Mouse (Mus musculus) ES-E14 (cell line): ENCODE data around the gene Ano9. TPM values are rescaled to one million over a fixed set of nuclear protein-coding genes. Genes with fewer than 3 reads are reported as not detected.
A peak's percentile ranks its signal among the peaks of the same experiment; 100 is the strongest.

Source experiments
- DNase-seq: peaks from one replicate; pipeline ENCODE4 v3.0.0-alpha.2; 2013; ENCODE audit warnings: low read depth, low spot score
- H3K27ac ChIP-seq: 2 replicates; pipeline ENCODE4 v1.5.1; 2012; ENCODE audit warnings: low read depth, mild to moderate bottlenecking, low read length, moderate library complexity, mixed read lengths; ENCODE audit not compliant: poor library complexity, insufficient read depth, severe bottlenecking
- H3K36me3 ChIP-seq: 2 replicates; pipeline ENCODE4 v1.6.1; 2012; ENCODE audit warnings: mild to moderate bottlenecking, low read length, moderate library complexity, mixed read lengths; ENCODE audit not compliant: control insufficient read depth, poor library complexity, insufficient read depth, severe bottlenecking
- H3K4me1 ChIP-seq, 2 experiments: fragments of 150-350 bp in 1 of 2; sonication (generic) in 1 of 2; 2 replicates each; pipeline ENCODE4 v1.6.1; 2012; ENCODE audit warnings: low read length in 2 of 2, mild to moderate bottlenecking in 1 of 2, mixed read lengths in 1 of 2; ENCODE audit not compliant: control insufficient read depth in 2 of 2, insufficient read depth in 2 of 2, poor library complexity in 1 of 2
- H3K4me3 ChIP-seq, 2 experiments: fragments of 150-350 bp in 1 of 2; sonication (generic) in 1 of 2; 2 replicates each; pipeline ENCODE4 v1.5.1; 2012; ENCODE audit warnings: low read length in 2 of 2, low read depth in 1 of 2, mild to moderate bottlenecking in 1 of 2, mixed read lengths in 1 of 2; ENCODE audit not compliant: insufficient read depth in 1 of 2, poor library complexity in 1 of 2, severe bottlenecking in 1 of 2
- H3K9ac ChIP-seq: 2 replicates; pipeline ENCODE4 v1.6.1; 2012; ENCODE audit warnings: low read depth, mild to moderate bottlenecking, low read length, mixed read lengths; ENCODE audit not compliant: poor library complexity, insufficient read depth, severe bottlenecking
- H3K9me3 ChIP-seq: fragments of 150-350 bp; sonication (generic); 2 replicates; pipeline ENCODE4 v1.6.1; 2012; ENCODE audit warnings: low read depth, mild to moderate bottlenecking, low read length; ENCODE audit not compliant: control insufficient read depth, insufficient read depth
- CHD2 ChIP-seq: IDR thresholded peaks from 2 replicates; pipeline ENCODE4 v1.6.1; 2014; ENCODE audit warnings: mild to moderate bottlenecking, low read depth, low read length, inconsistent platforms
- HCFC1 ChIP-seq: IDR thresholded peaks from 2 replicates; pipeline ENCODE4 v1.6.1; 2012; ENCODE audit warnings: low read length, inconsistent platforms, borderline replicate concordance; ENCODE audit not compliant: insufficient read depth
- MAFK ChIP-seq: IDR thresholded peaks from 2 replicates; pipeline ENCODE4 v1.6.1; 2014; ENCODE audit warnings: mild to moderate bottlenecking, low read depth, low read length, inconsistent platforms; ENCODE audit not compliant: insufficient read depth
- ZC3H11A ChIP-seq: IDR thresholded peaks from 2 replicates; pipeline ENCODE4 v1.6.1; 2012; ENCODE audit warnings: low read depth, mild to moderate bottlenecking, inconsistent platforms, low read length, borderline replicate concordance
- ZNF384 ChIP-seq: IDR thresholded peaks from 2 replicates; pipeline ENCODE4 v1.6.1; 2012; ENCODE audit warnings: low read depth, low read length, inconsistent platforms
- in situ Hi-C, 2 experiments: fragments of 600-800 bp; cut with MboI; formaldehyde crosslinking; loops; one replicate each; pipeline ENCODE4 v1.15.1; 2025; ENCODE audit warnings: low sequenced_read_pairs in 2 of 2, inconsistent platforms in 1 of 2; ENCODE audit not compliant: unreplicated experiment in 2 of 2
- total RNA-seq: library from RNA; depleted of rRNA; stranded (reverse); fragments of 300-350 nt; gene quantifications from 2 replicates; pipeline ENCODE4 v1.2.3, GENCODE M21; 2012; rRNA removed

The Ano9 gene
- total RNA-seq, 1 experiment = 26.4 TPM

DNA sequence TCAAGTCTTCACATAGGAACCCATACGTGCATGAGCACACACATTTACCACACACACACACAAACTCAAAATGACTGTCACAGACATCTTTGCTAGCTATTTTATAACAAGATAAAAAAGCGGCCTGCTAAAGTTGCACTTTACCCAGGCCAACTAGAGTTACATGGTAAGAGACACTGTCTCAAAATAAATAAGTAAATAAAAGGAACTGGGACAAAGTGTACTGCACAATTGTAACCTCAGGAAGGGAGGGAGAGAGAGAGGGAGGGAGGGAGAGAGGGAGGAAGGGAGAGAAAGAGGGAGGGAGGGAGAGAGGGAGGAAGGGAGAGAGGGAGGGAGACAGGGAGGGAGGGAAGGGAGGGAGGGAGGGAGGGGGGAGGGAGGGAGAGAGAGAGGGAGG is 65.2 kb downstream of the Ano9 start:
- Histone ChIP-seq H3K27ac (no peak overlapping the region), H3K4me1 (peaks cover 5 to 15% of the 10 kb centered on the region in 2 experiments), H3K4me3 (no peak overlapping the region), H3K9ac (no peak overlapping the region), H3K36me3 (no peaks in the 10 kb centered on the region), H3K9me3 (no peaks in the 10 kb centered on the region)
- TF ChIP-seq ZNF384 = no peak
- no peak for TF ChIP-seq CHD2
- no peak for TF ChIP-seq HCFC1
- no peak for TF ChIP-seq ZC3H11A
- TF ChIP-seq MAFK = no peak
- no peak for DNase-seq
- in situ Hi-C loops = loop anchor here (5.0 to 25.0 kb wide), 2 partner anchors 210 to 215 kb away; partner anchors contain the start of genes Odf3 (in 1 of the 2), Scgb1c1 (in 1 of the 2) and Urah (in 1 of the 2)

DNA sequence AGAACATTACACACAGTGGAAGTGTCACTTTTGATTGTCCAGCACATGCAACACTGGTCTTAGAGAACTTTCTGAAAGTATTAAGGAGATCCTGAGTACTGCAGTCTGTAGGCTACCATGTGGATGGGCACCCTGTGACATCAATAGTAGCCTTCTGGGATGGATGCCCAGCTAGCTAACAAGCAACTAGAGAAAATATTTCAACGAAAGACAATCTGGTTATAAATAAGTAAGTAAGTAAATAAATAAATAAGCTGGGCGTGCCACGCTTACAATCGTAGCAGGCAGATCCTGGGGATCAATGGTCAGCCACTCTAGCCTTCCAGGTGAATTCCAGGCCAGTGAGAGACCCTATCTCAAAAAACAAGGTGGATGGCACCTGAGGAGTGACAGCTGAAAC is 65.6 kb downstream of the Ano9 start:
- no peak for TF ChIP-seq ZNF384
- H3K27ac ChIP-seq = no peak overlapping the region
- no peaks in the 10 kb centered on the region for H3K36me3 ChIP-seq
- in situ Hi-C loops = loop anchor here (5.0 to 25.0 kb wide), 2 partner anchors 210 to 215 kb away; partner anchors contain the start of genes Odf3 (in 1 of the 2), Scgb1c1 (in 1 of the 2) and Urah (in 1 of the 2)
- peak overlapping the region in 1 of 2 experiments; percentile 95; a peak in 1 of 4 replicates for H3K4me3 ChIP-seq
- H3K9ac ChIP-seq = no peak overlapping the region
- H3K4me1 ChIP-seq = peaks cover 5 to 16% of the 10 kb centered on the region in 2 experiments; a peak in 3 of 4 replicates
- no peak for DNase-seq
- H3K9me3 ChIP-seq = no peaks in the 10 kb centered on the region

Other genes starting within 250 kb of the Ano9 start
- gene Psmd13, start 235.8 kb downstream of the Ano9 start, total RNA-seq = 164 and 199 TPM in 2 replicates
- gene Sirt3, start 235.5 kb downstream of the Ano9 start, total RNA-seq = 18.2 and 26.3 TPM in 2 replicates
- not detected in 2 replicates for gene Cox8b, start 217.4 kb downstream of the Ano9 start, total RNA-seq
- gene Nlrp6, start 196.9 kb downstream of the Ano9 start, total RNA-seq = 0.27 and 0.74 TPM in 2 replicates
- gene Pgghg, start 176.4 kb downstream of the Ano9 start, total RNA-seq = 10.0 and 12.5 TPM in 2 replicates
- gene Ifitm5, start 167.5 kb downstream of the Ano9 start, total RNA-seq = 7.7 and 18.6 TPM in 2 replicates
- not detected in 2 replicates for gene Gm45717, start 161.9 kb downstream of the Ano9 start, total RNA-seq
- gene Ifitm2, start 161.8 kb downstream of the Ano9 start, total RNA-seq = 679 and 1,158 TPM in 2 replicates
- gene Ifitm1, start 150.6 kb downstream of the Ano9 start, total RNA-seq = 274 and 585 TPM in 2 replicates
- gene Ifitm3, start 107.0 kb downstream of the Ano9 start, total RNA-seq = 353 and 601 TPM in 2 replicates
- gene Ifitm6, start 99.9 kb downstream of the Ano9 start, total RNA-seq = 0.36 TPM in 1 of 2 replicates, not detected in the other
- gene Gm17387, start 88.7 kb downstream of the Ano9 start, total RNA-seq = not detected in 2 replicates
- gene B4galnt4, start 56.7 kb downstream of the Ano9 start, total RNA-seq = 31.1 and 78.3 TPM in 2 replicates
- 8.0 and 12.2 TPM in 2 replicates for gene Pkp3, start 39.6 kb downstream of the Ano9 start, total RNA-seq
- gene Sigirr, start 17.2 kb downstream of the Ano9 start, total RNA-seq = 18.2 and 56.2 TPM in 2 replicates
- gene Ptdss2, start 4.6 kb upstream of the Ano9 start, total RNA-seq = 65.1 and 82.8 TPM in 2 replicates
- 61.9 and 70.3 TPM in 2 replicates for gene Rnh1, start 55.1 kb upstream of the Ano9 start, total RNA-seq
- 130 and 133 TPM in 2 replicates for gene Hras, start 76.2 kb upstream of the Ano9 start, total RNA-seq
- 3.3 and 3.9 TPM in 2 replicates for gene Lrrc56, start 76.4 kb upstream of the Ano9 start, total RNA-seq
- gene Lmntd2, start 96.3 kb upstream of the Ano9 start, total RNA-seq = 4.0 and 6.4 TPM in 2 replicates
- gene Rassf7, start 98.1 kb upstream of the Ano9 start, total RNA-seq = 32.2 and 44.3 TPM in 2 replicates
- 101 and 107 TPM in 2 replicates for gene Phrf1, start 111.0 kb upstream of the Ano9 start, total RNA-seq
- gene Irf7, start 148.7 kb upstream of the Ano9 start, total RNA-seq = 0.58 and 0.67 TPM in 2 replicates
- gene Cdhr5, start 159.0 kb upstream of the Ano9 start, total RNA-seq = 0.13 and 0.26 TPM in 2 replicates
- gene Sct, start 161.3 kb upstream of the Ano9 start, total RNA-seq = 12.0 and 31.9 TPM in 2 replicates
- gene Drd4, start 174.2 kb upstream of the Ano9 start, total RNA-seq = 0.76 and 0.95 TPM in 2 replicates
- gene Deaf1, start 209.9 kb upstream of the Ano9 start, total RNA-seq = 23.7 and 31.1 TPM in 2 replicates
- gene Tmem80, start 209.9 kb upstream of the Ano9 start, total RNA-seq = 7.3 and 9.7 TPM in 2 replicates
- 9.7 and 10.4 TPM in 2 replicates for gene Eps8l2, start 221.1 kb upstream of the Ano9 start, total RNA-seq